Mouse (Mus musculus): ENCODE measurements around the gene Asah2. TPM values are rescaled to one million over a fixed set of nuclear protein-coding genes. Genes with fewer than 3 reads are reported as not detected.

The Asah2 gene
- total RNA-seq, 2 experiments from 2014 or later = 8.3 to 12.3 TPM

GRCm38 (mm10) chr19:32124155-32124554, 16.1 kb upstream of the Asah2 start:
- TF ChIP-seq CTCF (IDR thresholded peaks at IDR 0.05) = no peak
- intact Hi-C loops (cut with DNase I) = no loop called here
- H3K4me3 ChIP-seq = no peak overlapping the region
- DNase-seq (ENCODE audit: extremely low spot score in 1 of 2, low spot score in 2 of 2) = no peak
- no peak overlapping the region for H3K27ac ChIP-seq

- Histone ChIP-seq H3K4me3 (no peak overlapping the region), H3K27ac (no peak overlapping the region)
- DNase-seq (ENCODE audit: extremely low spot score in 1 of 2, low spot score in 2 of 2) = no peak
- no peak for TF ChIP-seq CTCF (IDR thresholded peaks at IDR 0.05)
- intact Hi-C loops (cut with DNase I) = no loop called here
Measured at GRCm38 (mm10) chr19:32123196-32123595, 15.2 kb upstream of the Asah2 start.

- Histone ChIP-seq H3K27ac (no peak overlapping the region), H3K4me3 (no peak overlapping the region)
- no peak for DNase-seq (ENCODE audit: extremely low spot score in 1 of 2, low spot score in 2 of 2)
- TF ChIP-seq CTCF (IDR thresholded peaks at IDR 0.05) = no peak
- intact Hi-C loops (cut with DNase I) = no loop called here
Measured at GRCm38 (mm10) chr19:32120798-32121197, 12.8 kb upstream of the Asah2 start.

- Histone ChIP-seq H3K27ac (no peak overlapping the region), H3K4me3 (no peak overlapping the region)
- TF ChIP-seq CTCF (IDR thresholded peaks at IDR 0.05) = no peak
- DNase-seq (ENCODE audit: extremely low spot score in 1 of 2, low spot score in 2 of 2) = no peak
- intact Hi-C loops (cut with DNase I) = no loop called here
Measured at GRCm38 (mm10) chr19:32119666-32120065, 11.7 kb upstream of the Asah2 start.

- no peak for DNase-seq (ENCODE audit: extremely low spot score in 1 of 2, low spot score in 2 of 2)
- intact Hi-C loops (cut with DNase I) = no loop called here
- TF ChIP-seq CTCF (IDR thresholded peaks at IDR 0.05) = no peak
- H3K4me3 ChIP-seq = no peak overlapping the region
- no peak overlapping the region for H3K27ac ChIP-seq
Measured at GRCm38 (mm10) chr19:32118496-32118895, 10.5 kb upstream of the Asah2 start.

GRCm38 (mm10) chr19:32117484-32118018, 9.5 kb upstream of the Asah2 start:
- Histone ChIP-seq H3K4me3 (no peak overlapping the region), H3K27ac (no peak overlapping the region)
- no peak for DNase-seq (ENCODE audit: extremely low spot score in 1 of 2, low spot score in 2 of 2)
- peak; percentile 35 for TF ChIP-seq CTCF (IDR thresholded peaks at IDR 0.05)
- intact Hi-C loops (cut with DNase I) = no loop called here

- no peak overlapping the region for H3K27ac ChIP-seq
- no peak for TF ChIP-seq CTCF (IDR thresholded peaks at IDR 0.05)
Measured at GRCm38 (mm10) chr19:32111866-32112790, 4.1 kb upstream of the Asah2 start.

GRCm38 (mm10) chr19:32106750-32107149, 1.3 kb downstream of the Asah2 start:
- no peak overlapping the region for H3K4me3 ChIP-seq
- TF ChIP-seq CTCF (IDR thresholded peaks at IDR 0.05) = no peak
- H3K27ac ChIP-seq = no peak overlapping the region
- no peak for DNase-seq (ENCODE audit: extremely low spot score in 1 of 2, low spot score in 2 of 2)
- intact Hi-C loops (cut with DNase I) = no loop called here

More at GRCm38 (mm10) chr19:32111866-32112790, 4.1 kb upstream of the Asah2 start:
- H3K4me3 ChIP-seq = no peak overlapping the region
- intact Hi-C loops (cut with DNase I) = no loop called here
- no peak for DNase-seq (ENCODE audit: extremely low spot score in 1 of 2, low spot score in 2 of 2)

- intact Hi-C loops (cut with DNase I) = no loop called here
Measured at GRCm38 (mm10) chr19:32104217-32104616, 3.8 kb downstream of the Asah2 start.

GRCm38 (mm10) chr19:32102976-32103300, 5.1 kb downstream of the Asah2 start:
- intact Hi-C loops (cut with DNase I) = no loop called here
- Histone ChIP-seq H3K27ac (peak overlapping the region; percentile 50), H3K4me3 (peak overlapping the region; percentile 53)
- no peak for DNase-seq (ENCODE audit: extremely low spot score in 1 of 2, low spot score in 2 of 2)
- no peak for TF ChIP-seq CTCF (IDR thresholded peaks at IDR 0.05)

More at GRCm38 (mm10) chr19:32104217-32104616, 3.8 kb downstream of the Asah2 start:
- Histone ChIP-seq H3K4me3 (no peak overlapping the region), H3K27ac (no peak overlapping the region)
- no peak for DNase-seq (ENCODE audit: extremely low spot score in 1 of 2, low spot score in 2 of 2)
- no peak for TF ChIP-seq CTCF (IDR thresholded peaks at IDR 0.05)

- DNase-seq (ENCODE audit: extremely low spot score in 1 of 2, low spot score in 2 of 2) = no peak
- H3K4me3 ChIP-seq = peak overlapping the region; percentile 53
- peak overlapping the region; percentile 50 for H3K27ac ChIP-seq
- intact Hi-C loops (cut with DNase I) = no loop called here
- TF ChIP-seq CTCF (IDR thresholded peaks at IDR 0.05) = no peak
Measured at GRCm38 (mm10) chr19:32102294-32102975, 5.6 kb downstream of the Asah2 start.

- Histone ChIP-seq H3K27ac (no peak overlapping the region), H3K4me3 (no peak overlapping the region)
- intact Hi-C loops (cut with DNase I) = loop anchor here (5.0 kb wide), 1 partner anchor 126 kb away; no protein-coding TSS in a partner anchor
- no peak for DNase-seq (ENCODE audit: extremely low spot score in 1 of 2, low spot score in 2 of 2)
- peak; percentile 30 for TF ChIP-seq CTCF (IDR thresholded peaks at IDR 0.05)
Measured at GRCm38 (mm10) chr19:32098582-32098981, 9.4 kb downstream of the Asah2 start.

Data from left cerebral cortex, adult 2 months (tissue).